In genomic region chr1:34056658-34057057, GRCm38 (mm10) we compare ENCODE assay signal across 26 mouse cellular contexts.
A peak's percentile ranks its signal among the peaks of the same experiment; 100 is the strongest.
DNase-seq lines count a peak whose midpoint lies in the region; ATAC-seq lines count a peak whose summit lies in the region.
"Had no signal": no experiment of that assay in that cellular context is flagged by ENCODE, and none has a peak within 500 bp of the region (broad histone marks: within the 10 kb centered on the region; RNA-seq: fewer than 3 reads in every experiment).

No protein-coding gene starts in this region.

- 86% methylated on average over 14 of the region's 14 CpGs for WGBS in heart, embryonic 11.5 days (ENCODE audit: insufficient replicate concordance)

- no peaks in the 10 kb centered on the region for H3K36me3 ChIP-seq in heart, embryonic 11.5 days (ENCODE audit: control insufficient read depth, insufficient read depth, low read length)
- H3K36me3 ChIP-seq: G1E had no signal

- ATAC-seq in heart, embryonic 11.5 days (replicated peaks; ENCODE audit: insufficient number of reproducible peaks, low FRiP score, low TSS enrichment) = no peak
- ATAC-seq: activated CD4-positive, CD25-positive, alpha-beta regulatory T cell, adult 4 months; CD4-positive, CD25-positive, alpha-beta regulatory T cell, adult 4 months; Patski had no signal

- peak; percentile 22 for DNase-seq in heart, adult 11 months
- DNase-seq in ES-CJ7 (ENCODE audit: low read depth, low spot score) (peak; percentile 52), R1 (ENCODE audit: low read depth, low spot score) (peak; percentile 73), ZHBTc4 (ENCODE audit: low read depth, low spot score) (peak; percentile 71)
- no peak for DNase-seq in T-cell, adult 2 months (ENCODE audit: low spot score)
- no peak for DNase-seq in frontal cortex, adult 2 months (ENCODE audit: extremely low spot score in 1 of 2, low spot score in 1 of 2)
- DNase-seq in kidney, postnatal 36 days = no peak
- DNase-seq: adrenal gland, adult 2 months; adrenal gland, adult 8-10 months; adrenal gland, postnatal 10 days; adrenal gland, postnatal 14 days; adrenal gland, postnatal 25 days; adrenal gland, postnatal 36 days; B cell, adult 2 months; cerebellum, adult 11 months; cerebellum, adult 11-12 months; cerebellum, adult 18-20 months; cerebellum, adult 2 months; cerebellum, adult 8-10 months; cerebellum, adult 9-10 months had no signal

- no peak overlapping the region for H3K27ac ChIP-seq in heart, embryonic 11.5 days (ENCODE audit: low read depth, low read length)

- no peaks in the 10 kb centered on the region for H3K27me3 ChIP-seq in heart, embryonic 11.5 days (ENCODE audit: control insufficient read depth, insufficient read depth, low read length)
- H3K27me3 ChIP-seq: CH12.LX, Patski had no signal

- no peak overlapping the region for H3K4me3 ChIP-seq in heart, embryonic 11.5 days (ENCODE audit: low read depth, low read length)

- no peak overlapping the region for H3K9ac ChIP-seq in heart, embryonic 11.5 days (ENCODE audit: low read depth, low read length)

- no peaks in the 10 kb centered on the region for H3K9me3 ChIP-seq in heart, embryonic 11.5 days (replicated peaks; ENCODE audit: control insufficient read depth, low read length)
- H3K9me3 ChIP-seq: G1E had no signal

- no peak overlapping the region for H3K4me2 ChIP-seq in heart, embryonic 11.5 days

- peaks cover 25% of the 10 kb centered on the region for H3K4me1 ChIP-seq in heart, embryonic 11.5 days (ENCODE audit: control insufficient read depth, insufficient read depth, low read length)

Comparison
In these comparisons a context has a peak if more than half of its experiments do, and no peak if none do; other contexts are left out.
1. DNase-seq: peak in heart, adult 11 months (single experiment), ES-CJ7 (single experiment), R1 (single experiment) and ZHBTc4 (single experiment); none in T-cell, adult 2 months (single experiment), frontal cortex, adult 2 months (0 of 2) and kidney, postnatal 36 days (0 of 2).